Mouse (Mus musculus): ENCODE measurements around the gene Zcchc13.

GRCm38 (mm10) chrX:103610401-103610800, 20.0 kb upstream of the Zcchc13 start:
- TF ChIP-seq CTCF (IDR thresholded peaks at IDR 0.05; ENCODE audit: low read depth, low read length) (no peak), GATA1 (IDR thresholded peaks at IDR 0.05; ENCODE audit: borderline replicate concordance, low read length) (no peak), POLR2AphosphoS5 (IDR thresholded peaks at IDR 0.05; ENCODE audit: insufficient replicate concordance, low read depth, low read length) (no peak), TAL1 (conservative IDR thresholded peaks at IDR 0.05; ENCODE audit: low read depth, low read length) (no peak)

Data from G1E (cell line).